Mouse (Mus musculus) CH12.LX (cell line): ENCODE data around the gene Gm5767. TPM values are rescaled to one million over a fixed set of nuclear protein-coding genes. Genes with fewer than 3 reads are reported as not detected.

Experiments
- DNase-seq: peaks from one replicate; pipeline ENCODE4 v3.0.0-alpha.2; 2013; ENCODE audit errors: extremely low read depth
- H3K27ac ChIP-seq: 2 replicates; pipeline ENCODE4 v1.5.1; 2012; ENCODE audit warnings: low read depth, mild to moderate bottlenecking, control low read depth, moderate library complexity; ENCODE audit not compliant: insufficient read depth
- H3K27me3 ChIP-seq: replicated peaks from 2 replicates; pipeline ENCODE3; 2012; ENCODE audit warnings: inconsistent platforms
- H3K36me3 ChIP-seq, 2 experiments: replicated peaks in 1 of 2; 2 replicates each; pipeline versions ENCODE3 to v1.6.1; 2012; ENCODE audit warnings: inconsistent platforms in 1 of 2, low read length in 1 of 2, mild to moderate bottlenecking in 1 of 2, mixed read lengths in 1 of 2, moderate library complexity in 1 of 2; ENCODE audit not compliant: control insufficient read depth in 1 of 2, insufficient read depth in 1 of 2
- H3K4me1 ChIP-seq, 2 experiments: 2 replicates each; pipeline ENCODE4 v1.6.1; 2012; ENCODE audit warnings: inconsistent platforms in 1 of 2, moderate library complexity in 1 of 2; ENCODE audit not compliant: insufficient read depth in 2 of 2, control insufficient read depth in 1 of 2
- H3K4me2 ChIP-seq: 2 replicates; pipeline ENCODE4 v1.6.1; 2012; ENCODE audit warnings: low read depth, mild to moderate bottlenecking, control low read depth; ENCODE audit not compliant: poor library complexity, insufficient read depth, severe bottlenecking
- H3K4me3 ChIP-seq, 3 experiments: fragments of 150-350 bp in 1 of 3; sonication (generic) in 1 of 3; replicated peaks in 1 of 3; 2 replicates each; pipeline versions ENCODE3 to v1.5.1; 2011 to 2012; ENCODE audit warnings: low read depth in 2 of 3, low read length in 2 of 3, mild to moderate bottlenecking in 2 of 3, moderate library complexity in 2 of 3, control low read depth in 1 of 3, improper control_type of control experiment in 1 of 3, inconsistent platforms in 1 of 3, mixed read lengths in 1 of 3; ENCODE audit not compliant: poor library complexity in 1 of 3
- H3K79me2 ChIP-seq: replicated peaks from 2 replicates; pipeline ENCODE4 v1.6.1; 2012; ENCODE audit warnings: mild to moderate bottlenecking, moderate library complexity; ENCODE audit not compliant: control insufficient read depth, poor library complexity, insufficient read depth, severe bottlenecking; ENCODE audit errors: extremely low read depth
- H3K9ac ChIP-seq: 2 replicates; pipeline ENCODE4 v1.6.1; 2012; ENCODE audit warnings: low read depth, mild to moderate bottlenecking, control low read depth, moderate library complexity; ENCODE audit not compliant: insufficient read depth
- H3K9me3 ChIP-seq: replicated peaks from 2 replicates; pipeline ENCODE3; 2012; ENCODE audit warnings: low read length, inconsistent platforms, mixed read lengths
- BHLHE40 ChIP-seq: IDR thresholded peaks from 2 replicates; pipeline ENCODE4 v1.6.1; 2011; ENCODE audit warnings: mild to moderate bottlenecking, low read depth, low read length, improper control_type of control experiment
- CHD1 ChIP-seq: IDR thresholded peaks from 2 replicates; pipeline ENCODE4 v1.6.1; 2012; ENCODE audit warnings: low read depth, low read length, improper control_type of control experiment, inconsistent platforms
- E2F4 ChIP-seq: IDR thresholded peaks from 2 replicates; pipeline ENCODE4 v1.6.1; 2011; ENCODE audit warnings: low read depth, low read length, improper control_type of control experiment; ENCODE audit not compliant: insufficient replicate concordance
- ETS1 ChIP-seq: conservative IDR thresholded peaks from 2 replicates; pipeline ENCODE4 v1.6.1; 2012; ENCODE audit warnings: low read depth, mild to moderate bottlenecking, inconsistent platforms, low read length, improper control_type of control experiment, moderate library complexity
- IRF4 ChIP-seq: IDR thresholded peaks from 2 replicates; pipeline ENCODE4 v1.6.1; 2014; ENCODE audit warnings: low read depth, mild to moderate bottlenecking, inconsistent platforms, low read length, improper control_type of control experiment
- JUN ChIP-seq: IDR thresholded peaks from 2 replicates; pipeline ENCODE4 v1.6.1; 2011; ENCODE audit warnings: low read depth, mild to moderate bottlenecking, low read length, improper control_type of control experiment, moderate library complexity; ENCODE audit not compliant: insufficient read depth
- KAT2A ChIP-seq: IDR thresholded peaks from 2 replicates; pipeline ENCODE4 v1.6.1; 2012; ENCODE audit warnings: low read length, improper control_type of control experiment, inconsistent platforms; ENCODE audit not compliant: insufficient replicate concordance
- MAFK ChIP-seq: IDR thresholded peaks from 2 replicates; pipeline ENCODE4 v1.6.1; 2011; ENCODE audit warnings: low read length, improper control_type of control experiment; ENCODE audit not compliant: insufficient replicate concordance
- MXI1 ChIP-seq: IDR thresholded peaks from 2 replicates; pipeline ENCODE4 v1.6.1; 2011; ENCODE audit warnings: mild to moderate bottlenecking, low read depth, low read length, improper control_type of control experiment
- MYC ChIP-seq: IDR thresholded peaks from 2 replicates; pipeline ENCODE4 v1.6.1; 2011; ENCODE audit warnings: low read depth, mild to moderate bottlenecking, improper control_type of control experiment, low read length
- NELFE ChIP-seq: IDR thresholded peaks from 2 replicates; pipeline ENCODE4 v1.6.1; 2011; ENCODE audit warnings: low read depth, low read length, improper control_type of control experiment
- POLR2AphosphoS2 ChIP-seq: IDR thresholded peaks from 2 replicates; pipeline ENCODE4 v1.6.1; 2011; ENCODE audit warnings: low read depth, low read length, improper control_type of control experiment
- RCOR1 ChIP-seq: conservative IDR thresholded peaks from 2 replicates; pipeline ENCODE4 v1.6.1; 2012; ENCODE audit warnings: low read depth, mild to moderate bottlenecking, inconsistent platforms, low read length, improper control_type of control experiment
- TBP ChIP-seq: conservative IDR thresholded peaks from 2 replicates; pipeline ENCODE4 v1.6.1; 2011; ENCODE audit warnings: low read depth, low read length, improper control_type of control experiment
- TCF12 ChIP-seq: IDR thresholded peaks from 2 replicates; pipeline ENCODE4 v1.6.1; 2014; ENCODE audit warnings: low read depth, mild to moderate bottlenecking, inconsistent platforms, low read length, improper control_type of control experiment
- ZC3H11A ChIP-seq: IDR thresholded peaks from 2 replicates; pipeline ENCODE4 v1.6.1; 2012; ENCODE audit warnings: low read depth, mild to moderate bottlenecking, inconsistent platforms, low read length, improper control_type of control experiment
- ZMIZ1 ChIP-seq: IDR thresholded peaks from 2 replicates; pipeline ENCODE4 v1.6.1; 2012; ENCODE audit warnings: low read depth, mild to moderate bottlenecking, inconsistent platforms, low read length, improper control_type of control experiment
- dilution Hi-C: fragments of 300-500 bp; cut with MboI; formaldehyde crosslinking; loops from 2 replicates; pipeline ENCODE4 v1.14.3; 2020; ENCODE audit warnings: low sequenced_read_pairs; ENCODE audit not compliant: extremely low pct_unique_long_range_greater_than_20kb, extremely low pct_ligation_motif_present
- in situ Hi-C: fragments of 300-500 bp; cut with MboI; formaldehyde crosslinking; loops from 3 replicates; pipeline ENCODE4 v1.14.3; 2019; ENCODE audit warnings: low sequenced_read_pairs, low pct_ligation_motif_present, low pct_unique_long_range_greater_than_20kb, mixed read lengths
- polyA plus RNA-seq: library from polyadenylated mRNA; unstranded; fragments of >175 nt; gene quantifications from 2 replicates; pipeline ENCODE4 v1.2.1, GENCODE M21; 2012; ENCODE audit warnings: low read depth; ENCODE audit not compliant: insufficient read length
- total RNA-seq, 2 experiments: library from RNA; depleted of rRNA; stranded (reverse); fragments of 300-350 nt in 1 of 2; fragments of >200 nt in 1 of 2; gene quantifications; 2 replicates each; pipeline ENCODE4 v1.2.3; 2012 to 2014

The Gm5767 gene
- total and polyA plus RNA-seq, 3 experiments: not detected

DNA sequence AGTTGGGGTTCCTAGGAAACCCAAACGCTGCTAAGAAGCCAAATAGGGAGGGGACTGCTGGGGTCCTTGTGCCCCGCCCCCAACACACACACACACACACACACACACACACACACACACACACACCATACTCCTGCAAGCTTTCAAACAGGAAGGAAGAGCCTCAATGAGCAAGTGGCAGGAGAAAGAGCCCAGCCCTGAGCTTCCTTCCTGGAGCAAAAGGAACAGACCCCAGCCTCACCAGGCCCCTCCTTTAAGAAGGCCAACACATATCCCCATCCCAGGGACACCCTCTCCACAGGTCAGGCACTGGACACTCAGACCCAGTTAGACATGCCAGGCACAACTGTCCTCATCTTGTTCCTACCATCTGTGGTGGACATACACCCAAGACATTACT is 17.5 kb upstream of the Gm5767 start:
- H3K4me1 ChIP-seq: peaks cover 14 to 23% of the 10 kb centered on the region in 2 experiments; a peak in 3 of 4 replicates

DNA sequence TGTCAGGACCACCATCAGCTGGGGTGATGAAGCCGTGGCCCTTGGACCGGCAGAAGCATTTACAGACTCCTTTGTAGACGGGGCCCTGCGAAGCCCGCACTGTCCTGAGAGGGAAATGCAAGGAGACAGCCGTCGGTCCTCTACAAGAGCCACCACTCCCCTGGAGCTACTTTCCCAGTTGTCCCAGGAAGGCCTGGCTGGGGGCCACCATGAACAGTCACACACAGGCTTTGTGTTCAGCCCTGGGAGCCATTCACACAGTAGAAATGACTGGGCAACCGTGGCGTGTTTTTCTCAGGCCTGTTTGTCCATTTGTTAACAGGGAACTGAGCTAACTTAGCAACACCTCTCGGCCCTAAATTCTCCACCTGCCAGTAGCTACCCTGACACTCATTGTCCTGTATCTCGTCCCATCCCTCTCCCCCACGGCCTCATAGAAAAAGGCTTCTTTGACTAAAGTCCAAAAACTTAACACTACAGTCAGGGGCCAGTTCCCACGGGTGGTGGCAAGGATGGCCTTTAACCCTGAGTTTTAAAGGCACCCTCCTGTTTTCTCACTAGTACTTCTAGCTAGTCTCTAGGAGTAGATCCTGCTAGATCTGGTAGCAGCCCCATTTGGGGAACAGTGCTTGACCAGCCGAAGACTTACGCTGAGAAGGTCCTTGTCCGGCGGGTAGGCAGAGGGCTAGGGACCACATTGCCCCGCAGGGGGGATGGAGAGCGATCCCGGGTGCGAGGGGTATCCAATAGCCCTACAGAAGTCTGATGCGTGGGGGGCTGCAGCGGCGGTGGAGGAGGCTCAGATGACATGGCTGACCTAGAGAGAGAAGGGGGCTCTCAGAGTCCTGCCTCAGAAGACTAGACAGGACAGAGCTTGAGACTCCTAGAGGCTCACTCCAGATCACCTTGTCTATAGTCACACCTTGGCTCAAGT is 16.7 kb upstream of the Gm5767 start:
- TF ChIP-seq TBP (no peak), IRF4 (no peak)
- Histone ChIP-seq H3K36me3 (peaks cover 42 to 83% of the 10 kb centered on the region in 2 experiments), H3K9ac (no peak overlapping the region), H3K79me2 (no peaks in the 10 kb centered on the region), H3K9me3 (no peaks in the 10 kb centered on the region), H3K4me1 (peaks cover 18 to 32% of the 10 kb centered on the region in 2 experiments; a peak in 3 of 4 replicates), H3K27ac (no peak overlapping the region), H3K27me3 (no peaks in the 10 kb centered on the region), H3K4me2 (no peak overlapping the region), H3K4me3 (no peak overlapping the region)
- in situ Hi-C loops: no loop called here
- no peak for DNase-seq
- dilution Hi-C loops: no loop called here

More for the DNA sequence above, 17.5 kb upstream of the Gm5767 start:
- Histone ChIP-seq H3K4me3 (no peak overlapping the region), H3K27me3 (no peaks in the 10 kb centered on the region), H3K27ac (no peak overlapping the region), H3K36me3 (peaks cover 50 to 83% of the 10 kb centered on the region in 2 experiments), H3K9ac (no peak overlapping the region), H3K4me2 (no peak overlapping the region), H3K79me2 (no peaks in the 10 kb centered on the region), H3K9me3 (no peaks in the 10 kb centered on the region)
- no peak for TF ChIP-seq RCOR1
- TF ChIP-seq JUN: no peak
- TF ChIP-seq ETS1: no peak
- TF ChIP-seq ZMIZ1: no peak
- TF ChIP-seq KAT2A: no peak
- TF ChIP-seq MYC: no peak
- TF ChIP-seq MXI1: no peak
- TF ChIP-seq TCF12: no peak
- TF ChIP-seq ZC3H11A: no peak
- no peak for TF ChIP-seq MAFK
- TF ChIP-seq BHLHE40: no peak
- TF ChIP-seq POLR2AphosphoS2: no peak
- TF ChIP-seq CHD1: no peak
- no peak for TF ChIP-seq TBP
- no peak for TF ChIP-seq E2F4
- TF ChIP-seq NELFE: no peak
- in situ Hi-C loops (no loop called here), dilution Hi-C loops (no loop called here)
- DNase-seq: no peak
